Comparison of ENCODE assay signal across 11 mouse cellular contexts in genomic region chr11:80386790-80387189, GRCm38 (mm10). TPM values are rescaled to one million over a fixed set of nuclear protein-coding genes. Genes with fewer than 3 reads are reported as not detected.
A peak's percentile ranks its signal among the peaks of the same experiment; 100 is the strongest.
DNase-seq lines count a peak whose midpoint lies in the region; ATAC-seq and TF ChIP-seq lines count a peak whose summit lies in the region.
"Had no signal": no experiment of that assay in that cellular context is flagged by ENCODE, and none has a peak within 500 bp of the region (broad histone marks: within the 10 kb centered on the region; RNA-seq: fewer than 3 reads in every experiment).

No protein-coding gene starts in this region.

- ATAC-seq in heart, embryonic 13.5 days (ENCODE audit: extremely low read depth, insufficient number of reproducible peaks, low FRiP score, low TSS enrichment): no peak
- ATAC-seq in hindbrain, embryonic 16.5 days: no peak
- no peak for ATAC-seq in midbrain, embryonic 11.5 days (ENCODE audit: low FRiP score)

- no peak overlapping the region for H3K9ac ChIP-seq in heart, embryonic 13.5 days
- no peak overlapping the region for H3K9ac ChIP-seq in hindbrain, embryonic 16.5 days (ENCODE audit: low read depth, low read length)
- no peak overlapping the region for H3K9ac ChIP-seq in midbrain, embryonic 11.5 days (ENCODE audit: low read length)

- peaks cover 63% of the 10 kb centered on the region for H3K36me3 ChIP-seq in heart, embryonic 13.5 days
- peaks cover 76% of the 10 kb centered on the region for H3K36me3 ChIP-seq in embryonic facial prominence, embryonic 10.5 days (replicated peaks)
- peaks cover 20% of the 10 kb centered on the region for H3K36me3 ChIP-seq in hindbrain, embryonic 16.5 days (ENCODE audit: control insufficient read depth, insufficient read depth, low read length)
- H3K36me3 ChIP-seq in midbrain, embryonic 11.5 days (ENCODE audit: control insufficient read depth, insufficient read depth, low read length): peaks cover 24% of the 10 kb centered on the region; the same call in 1 of the 2 replicates
- H3K36me3 ChIP-seq in kidney, adult 2 months (ENCODE audit: control insufficient read depth, insufficient read depth, low read length): peaks cover 14% of the 10 kb centered on the region

- H3K4me1 ChIP-seq in heart, embryonic 13.5 days: peaks cover 41% of the 10 kb centered on the region
- H3K4me1 ChIP-seq in embryonic facial prominence, embryonic 10.5 days: peaks cover 30% of the 10 kb centered on the region
- H3K4me1 ChIP-seq in hindbrain, embryonic 16.5 days (ENCODE audit: control insufficient read depth, insufficient read depth, low read depth, low read length): peaks cover 31% of the 10 kb centered on the region
- peaks cover 21% of the 10 kb centered on the region for H3K4me1 ChIP-seq in midbrain, embryonic 11.5 days (ENCODE audit: control insufficient read depth, insufficient read depth, low read length)
- peaks cover 14% of the 10 kb centered on the region for H3K4me1 ChIP-seq in kidney, adult 2 months (ENCODE audit: control insufficient read depth, insufficient read depth, low read length)

- no peak for TF ChIP-seq POLR2A in kidney, adult 2 months (IDR thresholded peaks at IDR 0.05; ENCODE audit: low read depth, low read length)

- H3K4me2 ChIP-seq in heart, embryonic 13.5 days: peak overlapping the region; percentile 95
- H3K4me2 ChIP-seq in hindbrain, embryonic 16.5 days (ENCODE audit: low read length): peak overlapping the region; percentile 97; the same call in 1 of the 2 replicates
- peak overlapping the region; percentile 10 for H3K4me2 ChIP-seq in midbrain, embryonic 11.5 days

- 33% methylated on average over 2 of the region's 2 CpGs for WGBS in heart, embryonic 13.5 days
- 86% methylated on average over 2 of the region's 2 CpGs for WGBS in embryonic facial prominence, embryonic 10.5 days
- WGBS in hindbrain, embryonic 16.5 days: 72% methylated on average over 2 of the region's 2 CpGs
- 92% methylated on average over 2 of the region's 2 CpGs for WGBS in midbrain, embryonic 11.5 days
- WGBS in kidney, adult 2 months: 39% methylated on average over 2 of the region's 2 CpGs

- DNase-seq in heart, adult 11 months: no peak
- DNase-seq in embryonic facial prominence, embryonic 10.5 days (ENCODE audit: low spot score): no peak
- DNase-seq in midbrain, embryonic 11.5 days (ENCODE audit: low spot score, missing footprints): peak; percentile 81
- DNase-seq in left cerebral cortex, postnatal 25 days (ENCODE audit: low spot score in 2 of 2): no peak
- DNase-seq in Muller cell, postnatal 12 days (ENCODE audit: inconsistent ontology term): no peak
- no peak for DNase-seq in kidney, adult 2 months
- DNase-seq: cerebellum, adult 8-10 months; lung, postnatal 10 days had no signal

- intact Hi-C loops in left cerebral cortex, postnatal 25 days (cut with DNase I): no loop called here

- H3K27me3 ChIP-seq in heart, embryonic 13.5 days (replicated peaks): no peaks in the 10 kb centered on the region
- H3K27me3 ChIP-seq in embryonic facial prominence, embryonic 10.5 days (replicated peaks; ENCODE audit: low read depth, poor library complexity, severe bottlenecking): no peaks in the 10 kb centered on the region
- H3K27me3 ChIP-seq in hindbrain, embryonic 16.5 days (replicated peaks; ENCODE audit: control insufficient read depth, insufficient read depth, low read length): no peaks in the 10 kb centered on the region
- no peaks in the 10 kb centered on the region for H3K27me3 ChIP-seq in midbrain, embryonic 11.5 days (ENCODE audit: control insufficient read depth, insufficient read depth, low read length)
- H3K27me3 ChIP-seq in kidney, adult 2 months (replicated peaks; ENCODE audit: control insufficient read depth, insufficient read depth, low read length): no peaks in the 10 kb centered on the region

- no peak overlapping the region for H3K27ac ChIP-seq in heart, embryonic 13.5 days (replicated peaks)
- no peak overlapping the region for H3K27ac ChIP-seq in embryonic facial prominence, embryonic 10.5 days (replicated peaks)
- H3K27ac ChIP-seq in hindbrain, embryonic 16.5 days (ENCODE audit: low read depth, low read length): no peak overlapping the region
- no peak overlapping the region for H3K27ac ChIP-seq in midbrain, embryonic 11.5 days (ENCODE audit: low read depth, low read length)
- no peak overlapping the region for H3K27ac ChIP-seq in kidney, adult 2 months (ENCODE audit: insufficient read depth, low read depth, low read length)
- H3K27ac ChIP-seq: kidney, postnatal 0 days had no signal

- H3K9me3 ChIP-seq in heart, embryonic 13.5 days: no peaks in the 10 kb centered on the region
- H3K9me3 ChIP-seq in embryonic facial prominence, embryonic 10.5 days: no peaks in the 10 kb centered on the region
- no peaks in the 10 kb centered on the region for H3K9me3 ChIP-seq in hindbrain, embryonic 16.5 days (ENCODE audit: control insufficient read depth, low read length)
- no peaks in the 10 kb centered on the region for H3K9me3 ChIP-seq in midbrain, embryonic 11.5 days (ENCODE audit: control insufficient read depth, low read length)

- no peak for TF ChIP-seq CTCF in kidney, adult 2 months (conservative IDR thresholded peaks at IDR 0.05; ENCODE audit: insufficient read depth, insufficient read length, low read depth, low read length)

- H3K4me3 ChIP-seq in heart, embryonic 13.5 days: peak overlapping the region; percentile 89
- H3K4me3 ChIP-seq in embryonic facial prominence, embryonic 10.5 days: peak overlapping the region; percentile 96
- no peak overlapping the region for H3K4me3 ChIP-seq in hindbrain, embryonic 16.5 days (ENCODE audit: low read length)
- no peak overlapping the region for H3K4me3 ChIP-seq in midbrain, embryonic 11.5 days (ENCODE audit: low read depth, low read length)
- H3K4me3 ChIP-seq in kidney, adult 2 months (ENCODE audit: insufficient read depth, low read depth, low read length): no peak overlapping the region

RNA-seq across cellular contexts. Expression of gene Zfp207, which starts 3.7 kb away (rescaled TPM):
- polyA plus RNA-seq in heart, embryonic 13.5 days (2015; fragmentation: Nextera tagmentation; extraction: Ambion mirVana): 135 and 144 TPM in 2 replicates
- polyA plus RNA-seq in embryonic facial prominence, embryonic 10.5 days (2016; fragmentation: Nextera tagmentation; extraction: Ambion mirVana): 321 and 322 TPM in 2 replicates
- 159 and 176 TPM in 2 replicates for polyA plus RNA-seq in hindbrain, embryonic 16.5 days (2015; fragmentation: Nextera tagmentation; extraction: Ambion mirVana)
- polyA plus RNA-seq in midbrain, embryonic 11.5 days (2014; fragmentation: Nextera tagmentation; extraction: Ambion mirVana): 338 and 371 TPM in 2 replicates
- 100 to 1,000 TPM; 132 to 142 TPM for total RNA-seq in left cerebral cortex, postnatal 25 days (2021)
- 66.8 and 72.8 TPM in 2 replicates for polyA plus RNA-seq in kidney, adult 2 months (2012; rRNA removed)

RNA-seq across cellular contexts. Expression of gene 5730455P16Rik, which starts 9.0 kb away (rescaled TPM):
- 15.1 and 16.6 TPM in 2 replicates for polyA plus RNA-seq in heart, embryonic 13.5 days (2015; fragmentation: Nextera tagmentation; extraction: Ambion mirVana)
- 22.4 and 23.9 TPM in 2 replicates for polyA plus RNA-seq in embryonic facial prominence, embryonic 10.5 days (2016; fragmentation: Nextera tagmentation; extraction: Ambion mirVana)
- polyA plus RNA-seq in hindbrain, embryonic 16.5 days (2015; fragmentation: Nextera tagmentation; extraction: Ambion mirVana): 36.9 and 41.1 TPM in 2 replicates
- 21.6 and 26.5 TPM in 2 replicates for polyA plus RNA-seq in midbrain, embryonic 11.5 days (2014; fragmentation: Nextera tagmentation; extraction: Ambion mirVana)
- 10 to 100 TPM; 46.8 to 50.1 TPM for total RNA-seq in left cerebral cortex, postnatal 25 days (2021)
- 4.1 and 5.0 TPM in 2 replicates for polyA plus RNA-seq in kidney, adult 2 months (2012; rRNA removed)

RNA-seq across cellular contexts. Expression of gene Psmd11, which starts 41.6 kb away (rescaled TPM):
- 194 and 213 TPM in 2 replicates for polyA plus RNA-seq in heart, embryonic 13.5 days (2015; fragmentation: Nextera tagmentation; extraction: Ambion mirVana)
- 387 and 388 TPM in 2 replicates for polyA plus RNA-seq in embryonic facial prominence, embryonic 10.5 days (2016; fragmentation: Nextera tagmentation; extraction: Ambion mirVana)
- 272 and 275 TPM in 2 replicates for polyA plus RNA-seq in hindbrain, embryonic 16.5 days (2015; fragmentation: Nextera tagmentation; extraction: Ambion mirVana)
- polyA plus RNA-seq in midbrain, embryonic 11.5 days (2014; fragmentation: Nextera tagmentation; extraction: Ambion mirVana): 347 and 375 TPM in 2 replicates
- total RNA-seq in left cerebral cortex, postnatal 25 days (2021): 100 to 1,000 TPM in 1 of 2 experiments, 10 to 100 TPM in 1; 93.5 to 110 TPM
- 52.8 and 53.4 TPM in 2 replicates for polyA plus RNA-seq in kidney, adult 2 months (2012; rRNA removed)

Comparison
In these comparisons a context has a peak if more than half of its experiments do, and no peak if none do; other contexts are left out.
1. H3K4me2 ChIP-seq: peak in every context shown above with its lines; median percentile 97 in hindbrain, embryonic 16.5 days; 95 in heart, embryonic 13.5 days; 10 in midbrain, embryonic 11.5 days.
2. H3K4me3 ChIP-seq: peak in heart, embryonic 13.5 days (single experiment) and embryonic facial prominence, embryonic 10.5 days (single experiment); none in hindbrain, embryonic 16.5 days (single experiment), midbrain, embryonic 11.5 days (single experiment) and kidney, adult 2 months (single experiment).